Mouse (Mus musculus) forebrain, embryonic 12.5 days (tissue): ENCODE results near the gene Rpl13a. TPM values are rescaled to one million over a fixed set of nuclear protein-coding genes. Genes with fewer than 3 reads are reported as not detected.
A peak's percentile ranks its signal among the peaks of the same experiment; 100 is the strongest.
"Not testable (repeated sequence)": the region's sequence is repeated elsewhere in the genome, so short reads cannot be mapped to it uniquely, and the experiment has no call there.

Experiments
- ATAC-seq: fragments of 200-750 bp; cut with Nextera tagmentation; 2 replicates; pipeline ENCODE4 v1.8.0; 2017; ENCODE audit warnings: moderate TSS enrichment; ENCODE audit not compliant: low FRiP score
- H3K27ac ChIP-seq: fragments of 300-500 bp; sonication (generic); 2 replicates; pipeline ENCODE4 v1.5.1; 2016; ENCODE audit warnings: mild to moderate bottlenecking
- H3K27me3 ChIP-seq: fragments of 300-500 bp; sonication (generic); 2 replicates; pipeline ENCODE4 v1.6.1; 2016; ENCODE audit warnings: mild to moderate bottlenecking
- H3K36me3 ChIP-seq: fragments of 300-500 bp; sonication (generic); replicated peaks from 2 replicates; pipeline ENCODE4 v1.6.1; 2016; ENCODE audit warnings: mild to moderate bottlenecking
- H3K4me1 ChIP-seq: fragments of 300-500 bp; sonication (generic); 2 replicates; pipeline ENCODE4 v1.6.1; 2016
- H3K4me2 ChIP-seq: fragments of 300-500 bp; sonication (generic); 2 replicates; pipeline ENCODE4 v1.6.1; 2016; ENCODE audit warnings: mild to moderate bottlenecking, moderate library complexity
- H3K4me3 ChIP-seq: fragments of 300-500 bp; sonication (generic); replicated peaks from 2 replicates; pipeline ENCODE4 v1.5.1; 2016; ENCODE audit warnings: mild to moderate bottlenecking
- H3K9ac ChIP-seq: fragments of 300-500 bp; sonication (generic); 2 replicates; pipeline ENCODE4 v1.6.1; 2016; ENCODE audit warnings: mild to moderate bottlenecking
- H3K9me3 ChIP-seq: fragments of 300-500 bp; sonication (generic); 2 replicates; pipeline ENCODE4 v1.6.1; 2016
- WGBS: fragments of 180-500 bp; shearing (Covaris S2); methylation state at CpG from one replicate; pipeline ENCODE4 v1.1.7; 2016; 5-methylcytosine and 5-hydroxymethylcytosine counted together
- polyA plus RNA-seq: library from polyadenylated mRNA; unstranded; fragments of >200 nt; fragmentation: Nextera tagmentation; extraction: Ambion mirVana; gene quantifications from 2 replicates; pipeline ENCODE4 v1.2.1, GENCODE M21; 2016

The Rpl13a gene
- 1,106 and 1,135 TPM in 2 replicates for polyA plus RNA-seq

GRCm38 (mm10) chr7:45128624-45129246 lies at the start of gene Rpl13a:
Gene Rpl13a, minus strand, starts transcription at chr7:45128761.
- ATAC-seq = peak; percentile 94
- Histone ChIP-seq H3K4me1 (peaks cover 39% of the 10 kb centered on the region), H3K9me3 (no peaks in the 10 kb centered on the region), H3K27ac (peak within 1 kb of the TSS; percentile 95), H3K9ac (peak within 1 kb of the TSS; percentile 99), H3K36me3 (peaks cover 29% of the 10 kb centered on the region), H3K4me3 (peak within 1 kb of the TSS; percentile 83), H3K4me2 (peak within 1 kb of the TSS; percentile 87), H3K27me3 (no peaks in the 10 kb centered on the region; the same call in 1 of the 2 replicates)
- WGBS = under 1% methylated on average over 48 of the region's 48 CpGs

GRCm38 (mm10) chr7:45176356-45176755 lies 47.8 kb upstream of the Rpl13a start:
- Histone ChIP-seq H3K4me1 (peaks cover 18% of the 10 kb centered on the region), H3K9me3 (no peaks in the 10 kb centered on the region), H3K27me3 (peaks cover 96% of the 10 kb centered on the region), H3K4me3 (peak overlapping the region; percentile 23), H3K27ac (no peak overlapping the region), H3K36me3 (no peaks in the 10 kb centered on the region), H3K9ac (peak overlapping the region; percentile 22; the same call in 1 of the 2 replicates), H3K4me2 (peak overlapping the region; percentile 39)
- no peak for ATAC-seq
- WGBS = 1% methylated on average over 31 of the region's 31 CpGs

DNA sequence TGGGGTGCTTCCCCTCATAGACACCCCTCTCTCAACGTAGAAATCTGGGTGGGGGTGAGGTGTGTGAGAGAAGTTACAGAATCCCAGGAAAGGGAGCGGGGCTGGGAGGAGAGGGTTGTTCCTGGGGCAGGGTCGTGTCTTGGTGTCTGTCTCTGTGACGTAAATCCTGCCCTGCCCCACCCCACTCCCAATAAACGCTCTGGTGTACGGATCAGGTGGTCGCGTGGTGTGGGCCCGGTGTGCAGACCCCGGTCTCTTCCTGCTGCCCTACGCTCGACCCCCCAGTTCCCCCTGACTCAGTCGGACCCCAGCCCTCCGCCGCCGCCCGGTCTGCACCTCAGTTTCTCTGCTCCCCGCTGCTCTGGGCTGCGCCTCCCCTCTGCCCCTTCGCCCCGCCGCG lies 47.4 kb upstream of the Rpl13a start:
- Histone ChIP-seq H3K27me3 (peaks cover 96% of the 10 kb centered on the region), H3K4me3 (peak overlapping the region; percentile 23), H3K9me3 (no peaks in the 10 kb centered on the region), H3K36me3 (no peaks in the 10 kb centered on the region), H3K27ac (no peak overlapping the region), H3K9ac (peak overlapping the region; percentile 22; the same call in 1 of the 2 replicates), H3K4me2 (peak overlapping the region; percentile 39), H3K4me1 (peaks cover 15% of the 10 kb centered on the region)
- no peak for ATAC-seq
- WGBS = under 1% methylated on average over 23 of the region's 23 CpGs

DNA sequence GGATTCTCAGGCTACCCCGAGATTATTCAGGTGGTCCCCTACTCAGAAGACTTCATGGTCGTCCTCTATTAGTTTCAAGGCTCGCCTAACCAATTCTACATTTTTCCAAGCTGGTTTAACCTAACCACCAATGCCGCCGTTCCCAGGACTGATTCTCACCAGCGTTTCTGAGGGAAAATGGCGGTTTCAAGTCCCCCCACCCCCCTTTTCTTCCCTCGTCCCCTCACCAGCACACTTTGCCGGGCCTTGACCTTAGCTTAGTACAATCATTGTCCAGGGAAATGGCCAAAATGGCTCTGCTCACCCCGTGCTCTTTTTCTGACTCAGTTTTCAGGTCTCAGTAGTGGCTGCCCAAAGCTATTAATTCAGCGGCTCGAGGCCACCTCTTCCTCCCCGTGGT lies 46.8 kb upstream of the Rpl13a start:
- H3K27ac ChIP-seq = no peak overlapping the region
- peaks cover 15% of the 10 kb centered on the region for H3K4me1 ChIP-seq
- no peaks in the 10 kb centered on the region for H3K36me3 ChIP-seq
- H3K4me2 ChIP-seq = no peak overlapping the region
- under 1% methylated on average over 13 of the region's 13 CpGs for WGBS
- no peak overlapping the region for H3K9ac ChIP-seq
- H3K4me3 ChIP-seq = no peak overlapping the region; the same call in 1 of the 2 replicates
- no peaks in the 10 kb centered on the region for H3K9me3 ChIP-seq
- peaks cover 95% of the 10 kb centered on the region for H3K27me3 ChIP-seq
- no peak for ATAC-seq

DNA sequence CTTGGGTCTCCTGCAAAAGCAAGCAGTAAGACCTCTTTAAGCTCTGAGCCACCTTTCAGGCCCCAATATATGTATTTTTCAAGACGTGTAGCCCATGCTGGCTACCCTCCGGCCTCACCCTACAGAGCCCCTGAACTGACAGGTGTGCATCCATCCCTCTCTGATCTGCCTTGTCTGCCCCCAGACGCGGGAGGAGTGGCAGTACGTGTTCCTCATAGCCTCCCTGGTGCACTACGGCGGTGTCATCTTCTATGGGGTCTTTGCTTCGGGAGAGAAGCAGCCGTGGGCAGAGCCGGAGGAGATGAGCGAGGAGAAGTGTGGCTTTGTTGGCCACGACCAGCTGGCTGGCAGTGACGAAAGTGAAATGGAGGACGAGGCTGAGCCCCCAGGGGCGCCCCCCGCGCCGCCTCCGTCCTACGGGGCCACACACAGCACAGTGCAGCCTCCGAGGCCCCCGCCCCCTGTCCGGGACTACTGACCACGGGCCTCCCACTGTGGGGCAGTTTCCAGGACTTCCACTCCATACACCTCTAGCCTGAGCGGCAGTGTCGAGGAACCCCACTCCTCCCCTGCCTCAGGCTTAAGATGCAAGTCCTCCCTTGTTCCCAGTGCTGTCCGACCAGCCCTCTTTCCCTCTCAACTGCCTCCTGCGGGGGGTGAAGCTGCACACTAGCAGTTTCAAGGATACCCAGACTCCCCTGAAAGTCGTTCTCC lies 46.2 kb upstream of the Rpl13a start:
- no peak overlapping the region for H3K9ac ChIP-seq
- peak overlapping the region; percentile 19; the same call in 1 of the 2 replicates for H3K4me3 ChIP-seq
- H3K4me1 ChIP-seq = peaks cover 15% of the 10 kb centered on the region
- H3K36me3 ChIP-seq = no peaks in the 10 kb centered on the region
- ATAC-seq = no peak
- peaks cover 3% of the 10 kb centered on the region for H3K9me3 ChIP-seq
- 2% methylated on average over 29 of the region's 29 CpGs for WGBS
- H3K27ac ChIP-seq = no peak overlapping the region
- peak overlapping the region; percentile 33 for H3K4me2 ChIP-seq
- H3K27me3 ChIP-seq = peaks cover 95% of the 10 kb centered on the region

DNA sequence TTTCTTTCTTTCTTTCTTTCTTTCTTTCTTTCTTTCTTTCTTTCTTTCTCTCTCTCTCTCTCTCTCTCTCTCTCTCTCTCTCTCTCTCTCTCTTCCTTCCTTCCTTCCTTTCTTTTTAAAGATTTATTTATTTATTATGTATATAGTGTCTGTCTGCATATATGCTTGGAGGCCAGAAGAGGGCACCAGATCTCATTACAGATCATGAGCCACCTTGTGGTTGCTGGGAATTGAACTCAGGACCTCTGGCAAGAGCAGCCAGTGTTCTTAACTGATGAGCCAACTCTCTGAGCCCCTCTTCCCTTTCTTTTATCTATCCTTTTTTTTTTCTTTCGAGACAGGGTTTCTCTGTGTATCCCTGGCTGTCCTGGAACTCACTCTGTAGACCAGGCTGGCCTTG lies 45.2 kb upstream of the Rpl13a start:
- H3K9me3 ChIP-seq, H3K9ac ChIP-seq, H3K27ac ChIP-seq, ATAC-seq, H3K36me3 ChIP-seq, H3K4me2 ChIP-seq, H3K4me3 ChIP-seq: not testable (repeated sequence)
- Histone ChIP-seq H3K27me3 (peaks cover 95% of the 10 kb centered on the region), H3K4me1 (peaks cover 16% of the 10 kb centered on the region)
- 74% methylated on average over 1 of the region's 1 CpGs for WGBS

GRCm38 (mm10) chr7:45172974-45173373 lies 44.4 kb upstream of the Rpl13a start:
- Histone ChIP-seq H3K36me3 (no peaks in the 10 kb centered on the region), H3K9me3 (peaks cover 8% of the 10 kb centered on the region), H3K4me3 (no peak overlapping the region), H3K9ac (no peak overlapping the region), H3K27me3 (peaks cover 95% of the 10 kb centered on the region), H3K4me1 (peaks cover 24% of the 10 kb centered on the region), H3K27ac (no peak overlapping the region), H3K4me2 (no peak overlapping the region)
- WGBS = 60% methylated on average over 7 of the region's 7 CpGs
- no peak for ATAC-seq

- no peak overlapping the region for H3K4me2 ChIP-seq
- no peak overlapping the region for H3K4me3 ChIP-seq
- H3K9me3 ChIP-seq = peaks cover 8% of the 10 kb centered on the region
- peaks cover 14% of the 10 kb centered on the region; the same call in 1 of the 2 replicates for H3K4me1 ChIP-seq
- H3K27ac ChIP-seq = no peak overlapping the region
- H3K27me3 ChIP-seq = peaks cover 95% of the 10 kb centered on the region
- no peak overlapping the region for H3K9ac ChIP-seq
- WGBS = 91% methylated on average over 3 of the region's 3 CpGs
- no peaks in the 10 kb centered on the region for H3K36me3 ChIP-seq
- no peak for ATAC-seq
These were observed 40.9 kb upstream of the Rpl13a start for GRCm38 (mm10) chr7:45169495-45169894.

DNA sequence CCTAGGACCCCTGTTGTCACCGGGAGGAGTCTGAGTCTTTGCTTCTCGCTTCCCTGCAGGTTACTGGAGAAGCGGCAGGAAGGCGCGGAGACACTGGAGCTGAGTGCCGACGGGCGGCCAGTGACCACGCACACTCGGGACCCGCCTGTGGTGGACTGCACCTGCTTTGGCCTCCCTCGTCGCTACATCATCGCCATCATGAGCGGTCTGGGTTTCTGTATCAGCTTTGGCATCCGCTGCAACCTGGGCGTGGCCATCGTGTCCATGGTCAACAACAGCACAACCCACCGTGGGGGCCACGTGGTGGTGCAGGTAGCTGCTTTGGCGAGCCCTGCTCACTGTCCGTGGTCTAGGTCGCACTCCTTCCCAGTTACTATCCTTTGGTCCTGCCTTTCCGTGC lies 40.1 kb upstream of the Rpl13a start:
- Histone ChIP-seq H3K9ac (no peak overlapping the region), H3K36me3 (no peaks in the 10 kb centered on the region), H3K27me3 (peaks cover 95% of the 10 kb centered on the region), H3K27ac (no peak overlapping the region), H3K4me3 (peak overlapping the region; percentile 4; the same call in 1 of the 2 replicates), H3K4me2 (peak overlapping the region; percentile 27), H3K4me1 (peaks cover 19% of the 10 kb centered on the region), H3K9me3 (peaks cover 8% of the 10 kb centered on the region)
- 3% methylated on average over 24 of the region's 24 CpGs for WGBS
- no peak for ATAC-seq

GRCm38 (mm10) chr7:45167761-45168445 lies 39.3 kb upstream of the Rpl13a start:
- Histone ChIP-seq H3K4me2 (peak overlapping the region; percentile 27), H3K4me1 (peaks cover 21% of the 10 kb centered on the region), H3K9ac (no peak overlapping the region), H3K4me3 (peak overlapping the region; percentile 7; the same call in 1 of the 2 replicates), H3K27me3 (peaks cover 98% of the 10 kb centered on the region), H3K9me3 (peaks cover 8% of the 10 kb centered on the region), H3K27ac (0 out of 2 replicates have a peak overlapping the region, but pooled peaks have one; percentile 42), H3K36me3 (no peaks in the 10 kb centered on the region)
- no peak for ATAC-seq
- WGBS = 3% methylated on average over 19 of the region's 19 CpGs

DNA sequence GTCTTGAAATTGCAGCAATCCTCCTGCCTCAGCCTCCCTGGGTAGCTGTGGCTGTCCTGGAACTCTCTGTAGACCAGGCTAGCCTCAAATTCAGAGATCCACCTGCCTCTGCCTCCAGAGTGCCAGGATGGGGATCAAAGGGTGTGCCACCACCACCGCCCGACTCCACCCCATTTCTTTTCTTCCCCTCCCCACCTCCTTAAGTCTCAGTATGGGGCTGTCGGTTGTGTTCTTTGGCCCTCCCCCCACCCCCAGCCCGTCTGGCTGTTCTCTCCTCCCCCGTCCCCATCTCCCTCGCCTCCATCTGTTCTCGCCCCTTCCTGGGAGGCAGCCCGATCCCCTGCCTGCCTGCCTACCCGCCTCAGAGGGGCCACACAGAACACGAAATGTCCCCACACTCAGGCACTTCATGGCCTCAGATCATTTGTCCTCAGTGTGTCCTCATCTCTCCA lies 38.4 kb upstream of the Rpl13a start:
- H3K27ac ChIP-seq = peak overlapping the region; percentile 50; the same call in 1 of the 2 replicates
- no peak overlapping the region for H3K9ac ChIP-seq
- H3K4me1 ChIP-seq = peaks cover 29% of the 10 kb centered on the region
- no peak overlapping the region for H3K4me3 ChIP-seq
- ATAC-seq = no peak
- peaks cover 8% of the 10 kb centered on the region for H3K9me3 ChIP-seq
- no peak overlapping the region for H3K4me2 ChIP-seq
- 27% methylated on average over 10 of the region's 10 CpGs for WGBS
- peaks cover 95% of the 10 kb centered on the region for H3K27me3 ChIP-seq
- no peaks in the 10 kb centered on the region for H3K36me3 ChIP-seq

DNA sequence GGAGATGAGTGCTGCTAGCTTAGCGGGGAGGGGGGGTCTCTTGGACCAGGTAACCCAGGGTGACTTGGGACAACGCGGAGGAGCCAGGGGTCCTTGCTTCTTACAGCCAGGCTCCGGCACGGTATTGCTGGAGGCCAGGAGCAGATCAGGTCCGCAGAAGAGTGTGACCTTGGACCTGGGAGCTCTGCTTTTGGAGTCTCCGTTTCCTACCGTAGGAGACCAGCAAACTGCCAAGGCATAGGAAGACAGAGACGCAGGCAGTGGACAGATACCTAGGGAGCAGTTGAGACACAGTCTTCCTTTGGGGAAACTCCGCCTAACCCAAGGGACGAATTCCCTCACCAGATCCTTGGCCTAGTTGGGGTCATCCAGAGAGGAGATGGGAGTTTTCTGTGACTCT lies 37.1 kb upstream of the Rpl13a start:
- H3K27me3 ChIP-seq = peaks cover 83% of the 10 kb centered on the region
- no peak for ATAC-seq
- peaks cover 32% of the 10 kb centered on the region for H3K4me1 ChIP-seq
- no peaks in the 10 kb centered on the region for H3K36me3 ChIP-seq
- peak overlapping the region; percentile 11; the same call in 1 of the 2 replicates for H3K4me2 ChIP-seq
- H3K27ac ChIP-seq = no peak overlapping the region
- 48% methylated on average over 11 of the region's 11 CpGs for WGBS
- no peak overlapping the region for H3K9ac ChIP-seq
- peak overlapping the region; percentile 45; the same call in 1 of the 2 replicates for H3K4me3 ChIP-seq
- H3K9me3 ChIP-seq = peaks cover 8% of the 10 kb centered on the region
